Mouse (Mus musculus) urinary bladder, postnatal 0 days (tissue): ENCODE results near the gene Slc7a12. TPM values are rescaled to one million over a fixed set of nuclear protein-coding genes. Genes with fewer than 3 reads are reported as not detected.

Experiments
- polyA plus RNA-seq: library from polyadenylated mRNA; unstranded; fragments of >200 nt; fragmentation: Nextera tagmentation; extraction: Ambion mirVana; gene quantifications from 2 replicates; pipeline ENCODE4 v1.2.1, GENCODE M21; 2015

Gene Slc7a12
- polyA plus RNA-seq: not detected in 2 replicates

GRCm38 (mm10) chr3:14480397-14480796 is at the start of gene Slc7a12:
TSS of gene Slc7a12 (plus strand) at chr3:14480697.

Other genes with a start within 250 kb of the Slc7a12 start
- gene 1810022K09Rik, start 130.6 kb downstream of the Slc7a12 start, polyA plus RNA-seq: 443 and 563 TPM in 2 replicates
- gene Car13, start 161.0 kb downstream of the Slc7a12 start, polyA plus RNA-seq: 4.8 and 5.7 TPM in 2 replicates